Mouse (Mus musculus) G1E (cell line): ENCODE results near the gene Msx1. TPM values are rescaled to one million over a fixed set of nuclear protein-coding genes. Genes with fewer than 3 reads are reported as not detected.

ENCODE experiments used
- ATAC-seq: 2 replicates; pipeline ENCODE4 v1.8.0; 2016; ENCODE audit warnings: mild to moderate bottlenecking; ENCODE audit not compliant: insufficient number of reproducible peaks, poor library complexity, low FRiP score, severe bottlenecking; ENCODE audit errors: extremely low read depth
- DNase-seq: peaks from one replicate; pipeline ENCODE4 v3.0.0; 2012; ENCODE audit warnings: low spot score
- H3K27me3 ChIP-seq: 2 replicates; pipeline ENCODE4 v1.6.1; 2012; ENCODE audit warnings: mild to moderate bottlenecking, low read length, inconsistent platforms; ENCODE audit not compliant: insufficient read depth
- H3K36me3 ChIP-seq: replicated peaks from 2 replicates; pipeline ENCODE3; 2012; ENCODE audit warnings: mild to moderate bottlenecking, inconsistent platforms
- H3K4me1 ChIP-seq: 2 replicates; pipeline ENCODE4 v1.6.1; 2012; ENCODE audit warnings: low read depth, low read length, inconsistent platforms, mixed read lengths; ENCODE audit not compliant: insufficient read depth
- H3K4me3 ChIP-seq: 2 replicates; pipeline ENCODE4 v1.5.1; 2012; ENCODE audit warnings: low read depth, mild to moderate bottlenecking, inconsistent platforms, low read length, moderate library complexity, mixed read lengths
- H3K9me3 ChIP-seq: replicated peaks from 2 replicates; pipeline ENCODE4 v1.6.1; 2012; ENCODE audit warnings: inconsistent platforms
- CTCF ChIP-seq: IDR thresholded peaks from 2 replicates; pipeline ENCODE4 v1.5.1; 2012; ENCODE audit warnings: low read depth, low read length, inconsistent platforms, mixed read lengths
- GATA1 ChIP-seq: IDR thresholded peaks from 2 replicates; pipeline ENCODE4 v1.6.1; 2012; ENCODE audit warnings: borderline replicate concordance, low read length, inconsistent platforms, mixed read lengths
- GATA2 ChIP-seq: IDR thresholded peaks from 2 replicates; pipeline ENCODE4 v1.6.1; 2012; ENCODE audit warnings: low read depth, low read length, inconsistent platforms, borderline replicate concordance
- POLR2AphosphoS5 ChIP-seq: IDR thresholded peaks from 2 replicates; pipeline ENCODE4 v1.6.1; 2012; ENCODE audit warnings: low read depth, low read length, inconsistent platforms; ENCODE audit not compliant: insufficient replicate concordance
- TAL1 ChIP-seq: conservative IDR thresholded peaks from 2 replicates; pipeline ENCODE4 v1.6.1; 2012; ENCODE audit warnings: low read depth, low read length, inconsistent platforms, mixed read lengths
- polyA plus RNA-seq: library from polyadenylated mRNA; stranded (reverse); fragments of >175 nt; gene quantifications from 2 replicates; pipeline ENCODE4 v1.2.3, GENCODE M21; 2012
- total RNA-seq, 2 experiments: library from RNA; stranded (forward) in 1 of 2; stranded (reverse) in 1 of 2; fragments of 200-1000 nt in 1 of 2; fragments of >200 nt in 1 of 2; fragmentation: Nextera tagmentation in 1 of 2; gene quantifications; 2 replicates each; pipeline ENCODE4 v1.2.3; 2014 to 2017

Gene Msx1
- total and polyA plus RNA-seq, 3 experiments: not detected

DNA sequence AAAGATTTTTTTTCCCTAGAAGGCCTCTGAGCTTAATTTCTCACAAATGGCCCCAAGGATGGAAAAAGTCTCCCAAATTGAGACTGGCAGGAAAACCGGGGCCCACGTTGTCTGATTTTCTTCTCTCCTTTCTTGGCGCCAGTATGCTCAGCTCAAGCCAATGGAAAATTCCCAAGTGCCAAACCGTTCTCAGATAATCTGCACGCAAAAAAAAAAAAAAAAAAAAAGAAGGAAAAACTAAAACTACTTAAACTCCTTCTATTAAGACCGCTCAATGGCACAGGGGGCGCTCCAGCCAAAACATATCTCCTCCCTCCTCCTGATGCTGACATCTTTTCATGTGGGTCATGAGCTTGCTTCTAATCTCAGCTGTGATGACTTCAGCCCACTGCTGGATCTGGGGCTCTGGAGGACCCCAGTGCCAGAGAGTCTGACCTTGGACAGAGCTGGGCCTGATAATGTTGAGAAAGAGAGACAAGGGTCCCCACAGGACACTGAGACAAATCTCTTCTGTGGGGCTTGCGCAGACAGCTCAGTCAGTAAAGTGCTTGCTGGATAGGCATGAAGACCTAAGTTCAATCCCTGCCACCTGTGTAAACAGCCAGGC lies 19.8 kb downstream of the Msx1 start:
- H3K27me3 ChIP-seq: no peaks in the 10 kb centered on the region
- H3K4me1 ChIP-seq: no peaks in the 10 kb centered on the region
- no peaks in the 10 kb centered on the region for H3K36me3 ChIP-seq
- ATAC-seq (no peak), DNase-seq (no peak)
- H3K4me3 ChIP-seq: no peak overlapping the region
- peaks cover 21% of the 10 kb centered on the region for H3K9me3 ChIP-seq
- TF ChIP-seq GATA2 (no peak), POLR2AphosphoS5 (no peak), TAL1 (no peak)

GRCm38 (mm10) chr5:37797251-37797650 lies 27.1 kb downstream of the Msx1 start:
- TF ChIP-seq POLR2AphosphoS5 (no peak), GATA1 (no peak), TAL1 (no peak), CTCF (no peak), GATA2 (no peak)
- Histone ChIP-seq H3K4me3 (no peak overlapping the region), H3K4me1 (no peaks in the 10 kb centered on the region), H3K27me3 (no peaks in the 10 kb centered on the region), H3K9me3 (peaks cover 27% of the 10 kb centered on the region), H3K36me3 (no peaks in the 10 kb centered on the region)
- DNase-seq: no peak
- ATAC-seq: no peak

DNA sequence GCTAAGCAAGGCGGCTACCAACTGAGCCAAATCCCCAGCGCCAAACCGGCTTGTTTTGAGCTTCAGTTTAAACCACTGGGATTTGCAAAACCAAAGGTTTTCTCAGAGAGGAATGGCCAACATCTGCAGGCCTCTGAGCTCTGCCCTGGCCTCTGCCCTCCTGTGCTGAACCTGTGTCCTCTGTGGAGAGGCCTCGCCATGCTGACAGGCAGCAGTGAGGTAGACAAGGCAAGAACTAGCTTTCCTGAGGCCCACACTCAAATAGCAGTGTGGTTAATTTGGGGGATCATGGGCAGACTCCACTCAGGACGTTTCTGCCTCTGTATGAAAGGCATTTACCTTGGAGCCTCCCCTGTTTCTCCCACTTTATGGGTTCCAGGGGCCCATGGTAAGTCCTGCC lies 27.6 kb downstream of the Msx1 start:
- no peak for ATAC-seq
- H3K4me3 ChIP-seq: no peak overlapping the region
- peaks cover 27% of the 10 kb centered on the region for H3K9me3 ChIP-seq
- DNase-seq: no peak
- H3K4me1 ChIP-seq: no peaks in the 10 kb centered on the region
- H3K27me3 ChIP-seq: no peaks in the 10 kb centered on the region
- H3K36me3 ChIP-seq: no peaks in the 10 kb centered on the region
- no peak for TF ChIP-seq GATA1
- TF ChIP-seq TAL1: no peak

DNA sequence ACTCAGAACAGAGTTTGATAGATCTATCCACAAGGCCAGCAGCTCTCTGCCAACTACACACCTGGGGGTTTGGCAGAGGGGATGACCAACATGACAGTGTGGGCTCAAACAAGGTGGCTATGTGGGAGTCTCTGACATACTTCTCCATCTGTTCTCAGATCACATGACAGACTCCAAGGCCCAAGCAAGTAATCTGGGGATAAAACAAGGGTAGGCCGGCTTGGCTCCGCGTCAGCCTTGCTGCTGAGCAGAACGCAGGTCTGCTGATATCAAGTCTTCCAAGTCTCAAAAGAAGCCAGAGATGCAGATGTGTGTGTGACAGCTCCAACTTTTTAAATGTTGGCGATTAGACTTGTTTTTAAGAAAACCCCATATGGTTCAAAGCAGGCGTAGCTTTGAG lies 28.7 kb downstream of the Msx1 start:
- no peak for DNase-seq
- Histone ChIP-seq H3K27me3 (no peaks in the 10 kb centered on the region), H3K9me3 (peaks cover 27% of the 10 kb centered on the region), H3K4me1 (no peaks in the 10 kb centered on the region), H3K36me3 (no peaks in the 10 kb centered on the region), H3K4me3 (no peak overlapping the region)
- TF ChIP-seq GATA2: no peak
- no peak for TF ChIP-seq GATA1
- TF ChIP-seq POLR2AphosphoS5: no peak
- no peak for TF ChIP-seq TAL1
- no peak for TF ChIP-seq CTCF
- ATAC-seq: no peak

GRCm38 (mm10) chr5:37792154-37792553 lies 32.2 kb downstream of the Msx1 start:
- DNase-seq (no peak), ATAC-seq (no peak)
- TF ChIP-seq TAL1 (no peak), POLR2AphosphoS5 (no peak), GATA2 (no peak), CTCF (0 out of 2 replicates have a peak, but pooled peaks have one; percentile 6), GATA1 (no peak)
- H3K27me3 ChIP-seq: no peaks in the 10 kb centered on the region
- no peaks in the 10 kb centered on the region for H3K4me1 ChIP-seq
- no peaks in the 10 kb centered on the region for H3K36me3 ChIP-seq
- H3K9me3 ChIP-seq: peaks cover 27% of the 10 kb centered on the region
- H3K4me3 ChIP-seq: no peak overlapping the region

DNA sequence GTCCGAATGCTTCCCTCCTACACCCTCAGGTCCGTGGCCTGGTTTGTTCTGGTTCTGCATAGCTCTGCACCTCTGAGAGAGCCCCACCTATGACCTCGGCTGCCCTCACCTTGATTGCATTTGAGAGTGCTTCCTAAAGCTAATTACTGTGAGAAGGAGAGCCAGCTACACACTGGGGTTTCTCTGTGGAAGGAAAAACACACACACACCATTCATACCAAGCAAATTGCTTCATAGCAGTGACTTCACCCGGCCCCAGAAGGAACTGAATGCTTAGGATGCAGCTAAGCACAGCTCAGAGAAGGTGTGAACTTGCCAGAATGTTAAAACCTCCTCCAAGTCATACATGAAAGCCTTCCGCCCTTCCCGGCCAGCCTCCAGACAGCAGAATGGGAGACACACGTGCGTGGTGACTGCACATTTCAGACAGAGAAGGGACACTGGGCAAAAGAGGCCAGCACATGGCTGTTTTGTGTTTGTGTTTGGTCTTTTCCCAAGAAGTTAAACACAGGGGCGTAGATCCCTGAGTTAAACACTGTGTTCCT lies 39.5 kb downstream of the Msx1 start:
- ATAC-seq (no peak), DNase-seq (no peak)
- H3K9me3 ChIP-seq: peaks cover 10% of the 10 kb centered on the region
- no peaks in the 10 kb centered on the region for H3K27me3 ChIP-seq
- no peaks in the 10 kb centered on the region for H3K4me1 ChIP-seq
- no peaks in the 10 kb centered on the region for H3K36me3 ChIP-seq
- no peak overlapping the region for H3K4me3 ChIP-seq
- TF ChIP-seq GATA2: no peak
- TF ChIP-seq CTCF: no peak
- no peak for TF ChIP-seq POLR2AphosphoS5
- TF ChIP-seq GATA1: no peak
- no peak for TF ChIP-seq TAL1
